Mouse (Mus musculus) 3T3-L1 (cell line): ENCODE results near the gene Rab20.
"Not testable (repeated sequence)": the region's sequence is repeated elsewhere in the genome, so short reads cannot be mapped to it uniquely, and the experiment has no call there.

ENCODE experiments used
- DNase-seq: peaks from one replicate; pipeline ENCODE4 v3.0.0-alpha.2; 2015; ENCODE audit warnings: low read depth, low spot score

Rab20 gene

DNA sequence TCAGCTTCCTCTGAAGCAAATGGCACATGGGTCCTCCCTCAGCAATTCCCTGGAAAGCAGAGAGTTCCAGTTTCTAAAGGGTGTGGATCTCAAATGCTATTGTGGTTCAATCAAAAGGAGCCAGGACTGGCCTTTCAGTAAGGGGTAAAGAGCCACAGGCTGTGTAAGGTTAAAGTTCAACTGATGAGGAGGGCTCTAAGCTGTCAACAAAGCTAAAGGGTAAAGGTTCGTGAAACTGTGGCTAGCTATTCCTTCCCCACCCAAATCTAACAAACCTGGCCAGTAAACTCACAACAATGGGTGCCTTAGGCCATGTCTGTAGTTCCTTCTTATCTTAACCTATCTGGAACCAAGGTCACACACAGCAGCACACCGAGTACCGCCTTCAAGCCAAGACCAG lies 3.4 kb upstream of the Rab20 start:
- DNase-seq, result no peak

DNA sequence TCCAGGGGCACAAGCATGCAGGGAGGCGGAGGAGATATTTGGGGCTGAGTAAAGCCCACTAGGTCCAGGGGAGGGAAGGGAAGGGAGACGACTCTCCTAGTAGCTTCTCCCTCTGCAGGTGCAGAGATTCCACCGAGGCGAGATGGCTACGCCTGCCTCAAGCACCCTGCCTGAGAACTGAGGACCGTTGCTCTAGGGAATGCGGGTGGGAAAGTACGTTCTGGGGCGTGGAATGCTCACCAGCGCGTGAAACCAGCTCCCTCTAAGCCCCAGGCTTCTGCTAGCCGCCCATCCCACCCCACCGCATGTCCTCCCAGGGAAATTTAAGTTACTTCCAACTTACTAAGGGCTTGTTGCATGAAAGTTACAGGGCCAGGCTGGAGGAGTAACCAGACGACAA lies 1.1 kb upstream of the Rab20 start:
- no peak for DNase-seq

GRCm38 (mm10) chr8:11478807-11479527 lies 457 bp upstream of the Rab20 start:
- DNase-seq, result no peak

DNA sequence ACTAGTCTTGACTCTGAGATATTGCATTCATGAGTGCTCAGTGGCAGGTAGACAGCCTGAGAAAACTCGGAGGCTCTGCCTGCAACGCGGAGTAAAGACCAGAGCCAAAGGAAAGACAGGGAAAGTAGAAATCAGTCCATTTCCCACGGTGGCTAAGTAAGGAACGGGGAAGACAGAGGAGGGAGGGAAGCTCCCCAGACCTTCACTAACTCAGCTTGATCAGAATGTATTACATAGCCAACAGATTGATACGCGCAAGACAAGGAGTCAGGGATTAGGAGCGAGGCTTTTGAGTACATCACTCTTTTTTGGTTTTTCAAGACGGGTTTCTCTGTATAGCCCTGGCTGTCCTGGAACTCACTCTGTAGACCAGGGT lies 1.3 kb downstream of the Rab20 start:
- DNase-seq, result no peak

- peak; percentile 90 for DNase-seq
Measured at GRCm38 (mm10) chr8:11476338-11477177, 2.0 kb downstream of the Rab20 start.

DNA sequence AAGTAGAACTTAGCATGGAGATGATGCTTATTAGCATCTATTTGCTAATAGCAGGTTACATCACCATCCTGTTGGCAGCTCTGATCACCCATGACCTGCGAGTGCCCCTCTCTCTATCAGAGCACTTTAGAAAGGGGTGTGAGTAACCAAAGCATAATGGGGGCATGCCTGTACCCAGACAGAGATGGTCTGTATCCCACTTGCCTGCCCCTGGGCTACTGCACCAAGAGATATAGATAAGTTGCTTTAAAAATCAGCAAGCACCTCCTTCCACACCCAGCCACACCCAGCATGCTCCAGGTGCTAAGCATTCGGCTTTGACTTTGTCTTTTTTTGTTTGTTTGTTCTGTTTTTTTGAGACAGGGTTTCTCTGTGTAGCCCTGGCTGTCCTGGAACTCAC lies 2.6 kb downstream of the Rab20 start:
- no peak for DNase-seq

- DNase-seq, result no peak
Measured at GRCm38 (mm10) chr8:11475397-11475796, 3.1 kb downstream of the Rab20 start.

GRCm38 (mm10) chr8:11473072-11473471 lies 5.4 kb downstream of the Rab20 start:
- no peak for DNase-seq

- DNase-seq, result no peak
Measured at GRCm38 (mm10) chr8:11471309-11471708, 7.2 kb downstream of the Rab20 start.

DNA sequence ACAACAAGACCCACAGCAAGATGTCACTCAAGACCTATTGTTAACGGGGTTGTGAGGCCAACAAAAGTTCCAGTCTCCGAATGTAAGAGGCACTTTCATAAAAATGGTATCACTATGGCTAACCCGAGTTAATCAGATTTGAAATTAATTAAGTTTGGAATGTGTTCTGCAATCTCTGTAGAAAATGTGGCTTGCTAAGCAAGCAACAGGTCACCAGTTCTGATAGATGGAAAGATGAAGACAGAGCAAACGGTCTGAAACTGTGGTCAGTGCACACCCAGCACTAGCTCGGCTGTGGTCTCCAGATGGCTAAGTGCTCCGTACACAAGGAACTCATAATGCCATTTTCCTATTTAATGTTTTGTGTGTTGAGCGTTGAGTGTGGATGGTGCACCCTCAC lies 7.8 kb downstream of the Rab20 start:
- no peak for DNase-seq

DNA sequence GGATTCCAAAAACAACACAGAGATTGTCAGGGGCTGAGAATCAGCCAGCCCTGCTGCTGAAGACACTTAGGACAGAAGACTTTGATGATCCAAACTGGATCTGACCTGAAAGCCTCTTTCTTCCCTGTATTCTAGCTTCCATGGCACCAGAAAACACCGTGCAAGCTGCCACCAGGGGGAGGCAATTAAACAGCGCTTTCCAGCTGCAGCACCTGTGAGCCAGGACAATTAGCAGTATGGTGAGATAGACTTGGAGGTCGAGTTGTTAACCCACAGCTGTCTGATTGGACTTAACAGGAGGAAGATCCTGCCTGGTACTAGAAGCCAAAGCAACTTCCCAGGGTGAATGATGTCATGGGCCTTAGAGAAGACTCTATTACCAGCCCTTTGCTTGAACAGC lies 9.4 kb downstream of the Rab20 start:
- DNase-seq, result peak; percentile 34

DNA sequence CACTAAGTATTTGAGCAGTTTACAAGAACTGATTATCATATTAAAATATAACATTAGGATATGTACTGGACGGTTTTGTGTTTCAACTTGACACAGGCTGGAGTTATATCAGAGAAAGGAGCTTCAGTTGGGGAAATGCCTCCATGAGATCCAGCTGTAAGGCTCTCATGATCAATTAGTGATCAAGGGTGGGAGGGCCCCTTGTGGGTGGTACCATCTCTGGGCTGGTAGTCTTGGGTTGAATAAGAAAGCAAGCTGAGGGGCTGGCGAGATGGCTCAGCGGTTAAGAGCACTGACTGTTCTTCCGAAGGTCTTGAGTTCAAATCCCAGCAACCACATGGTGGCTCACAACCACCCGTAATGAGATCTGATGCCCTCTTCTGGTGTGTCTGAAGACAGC lies 12.0 kb downstream of the Rab20 start:
- DNase-seq, result not testable (repeated sequence)

DNA sequence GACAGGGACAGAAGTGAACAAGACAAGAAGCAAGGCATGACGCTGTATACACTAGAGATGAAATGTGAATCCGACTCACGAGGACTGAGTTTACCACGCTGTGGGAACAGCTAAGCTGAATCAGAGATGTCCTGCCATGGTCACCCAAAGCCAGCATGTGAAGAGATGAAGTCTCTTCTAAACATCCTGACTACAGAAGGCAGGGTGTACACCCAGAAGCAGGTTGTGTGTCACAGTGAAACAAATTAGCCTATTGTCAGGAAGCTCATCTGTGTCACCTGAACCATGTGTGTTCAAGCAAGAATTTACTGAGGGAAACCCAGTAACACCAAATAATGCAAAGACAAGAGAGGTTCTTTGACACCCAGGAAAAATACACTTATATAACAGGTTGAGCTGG lies 12.9 kb downstream of the Rab20 start:
- DNase-seq, result no peak

DNA sequence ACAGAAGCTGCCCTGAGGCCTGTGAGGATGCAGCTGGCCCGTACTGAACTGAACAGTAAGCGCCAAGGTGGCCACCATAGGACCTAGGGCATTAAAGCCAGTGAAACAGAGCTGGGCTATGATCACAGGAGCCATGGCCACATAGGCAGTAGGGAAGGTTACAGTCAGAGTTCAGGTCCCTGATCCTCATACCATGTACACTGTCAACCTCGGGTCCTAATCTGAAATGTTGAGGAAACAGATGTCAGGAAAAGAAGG lies 13.9 kb downstream of the Rab20 start:
- DNase-seq, result no peak

DNA sequence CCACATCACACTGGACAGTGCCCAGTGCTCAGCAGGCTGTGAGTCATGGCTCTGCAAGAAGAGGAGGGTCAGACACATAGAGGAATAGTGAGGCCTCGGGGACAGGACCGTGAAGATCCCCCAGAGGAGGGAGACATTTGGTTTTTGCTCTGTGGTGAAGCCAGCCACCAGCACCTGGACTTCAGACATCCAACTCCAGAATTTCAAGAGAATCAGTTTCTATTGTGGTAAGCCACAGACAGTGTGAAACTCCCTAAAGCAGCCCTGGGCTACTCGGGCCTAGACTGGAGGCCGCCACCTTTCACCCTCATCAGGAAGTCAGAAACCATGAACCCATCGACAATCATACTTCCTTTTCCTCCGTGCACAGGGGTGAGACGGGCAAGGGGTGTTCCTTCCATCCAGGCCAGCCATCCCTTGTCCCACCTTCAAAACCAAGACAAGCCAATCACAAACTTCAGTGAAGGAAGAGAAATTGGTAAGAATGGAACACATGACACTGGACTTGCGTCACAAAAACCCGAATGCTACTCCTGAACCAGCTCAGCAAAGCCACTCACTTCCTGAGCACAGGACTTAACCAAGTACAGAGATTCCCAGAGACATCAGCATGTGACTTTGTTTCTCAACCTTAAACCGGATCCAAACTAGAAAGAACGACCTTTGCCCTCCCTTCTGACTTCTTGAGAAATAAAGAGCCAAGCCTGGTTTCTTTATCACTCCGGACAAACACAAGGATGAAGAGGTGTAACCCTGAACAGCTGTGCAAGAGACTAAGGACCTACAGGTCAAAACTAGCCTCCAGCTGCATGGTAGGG lies 14.4 kb downstream of the Rab20 start:
- peak; percentile 64 for DNase-seq

DNA sequence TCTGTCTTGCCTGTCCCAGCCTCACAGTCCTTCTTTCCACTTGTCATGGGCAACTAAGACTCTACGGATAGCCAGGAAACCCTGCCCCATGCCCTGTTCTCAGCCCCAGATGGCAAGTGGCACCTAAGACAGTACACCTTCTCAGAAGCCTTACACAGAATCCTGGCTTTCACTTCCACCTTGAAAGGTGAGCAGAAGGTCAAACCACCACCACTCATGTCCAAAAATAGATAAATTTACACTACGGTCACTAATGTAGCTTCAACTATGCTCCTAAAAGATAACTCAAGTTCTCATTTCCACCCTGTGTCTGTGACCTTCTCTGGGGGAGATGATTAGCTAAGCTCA lies 15.0 kb downstream of the Rab20 start:
- no peak for DNase-seq

GRCm38 (mm10) chr8:11462641-11463040 lies 15.9 kb downstream of the Rab20 start:
- DNase-seq, result no peak

DNA sequence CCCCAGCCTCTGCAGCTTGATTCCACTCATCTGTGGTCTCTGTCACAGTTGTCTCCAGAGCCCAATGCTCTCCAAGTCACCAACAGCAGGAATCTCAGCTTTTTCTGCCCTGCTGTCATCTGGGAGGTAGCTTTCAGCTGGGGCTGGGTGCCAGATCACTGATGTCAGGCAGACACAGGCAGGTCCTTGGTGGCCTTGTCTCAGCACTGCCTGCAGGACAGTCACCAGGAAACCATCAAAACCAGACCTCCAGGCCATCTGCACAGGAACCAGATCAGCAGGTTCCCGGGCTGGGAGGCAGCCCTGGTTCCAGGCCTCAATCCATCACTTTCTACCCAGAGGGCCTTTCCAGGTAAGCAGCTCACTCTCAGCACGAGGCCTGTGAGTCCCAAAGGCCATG lies 16.7 kb downstream of the Rab20 start:
- no peak for DNase-seq

GRCm38 (mm10) chr8:11460934-11461333 lies 17.6 kb downstream of the Rab20 start:
- DNase-seq, result no peak

DNA sequence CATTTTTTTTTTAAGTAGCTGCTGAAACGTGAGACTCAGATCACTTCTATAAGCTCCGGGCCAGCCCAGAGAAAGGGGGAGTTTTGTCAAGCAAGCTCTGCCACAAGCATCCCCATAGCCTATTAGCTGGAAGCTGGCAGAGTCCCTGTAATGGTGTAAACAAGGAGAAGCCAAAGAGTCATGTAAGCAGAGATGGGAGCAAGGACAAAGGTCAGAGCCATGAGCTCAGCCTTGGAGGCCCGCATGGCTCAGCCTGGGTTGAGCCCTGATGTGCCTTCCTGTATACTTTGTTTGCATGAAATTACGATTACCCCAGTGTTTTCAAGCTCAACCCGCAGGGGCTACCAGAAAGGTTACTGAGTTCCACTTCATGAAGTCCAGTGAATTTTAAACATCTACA lies 19.5 kb downstream of the Rab20 start:
- no peak for DNase-seq

DNA sequence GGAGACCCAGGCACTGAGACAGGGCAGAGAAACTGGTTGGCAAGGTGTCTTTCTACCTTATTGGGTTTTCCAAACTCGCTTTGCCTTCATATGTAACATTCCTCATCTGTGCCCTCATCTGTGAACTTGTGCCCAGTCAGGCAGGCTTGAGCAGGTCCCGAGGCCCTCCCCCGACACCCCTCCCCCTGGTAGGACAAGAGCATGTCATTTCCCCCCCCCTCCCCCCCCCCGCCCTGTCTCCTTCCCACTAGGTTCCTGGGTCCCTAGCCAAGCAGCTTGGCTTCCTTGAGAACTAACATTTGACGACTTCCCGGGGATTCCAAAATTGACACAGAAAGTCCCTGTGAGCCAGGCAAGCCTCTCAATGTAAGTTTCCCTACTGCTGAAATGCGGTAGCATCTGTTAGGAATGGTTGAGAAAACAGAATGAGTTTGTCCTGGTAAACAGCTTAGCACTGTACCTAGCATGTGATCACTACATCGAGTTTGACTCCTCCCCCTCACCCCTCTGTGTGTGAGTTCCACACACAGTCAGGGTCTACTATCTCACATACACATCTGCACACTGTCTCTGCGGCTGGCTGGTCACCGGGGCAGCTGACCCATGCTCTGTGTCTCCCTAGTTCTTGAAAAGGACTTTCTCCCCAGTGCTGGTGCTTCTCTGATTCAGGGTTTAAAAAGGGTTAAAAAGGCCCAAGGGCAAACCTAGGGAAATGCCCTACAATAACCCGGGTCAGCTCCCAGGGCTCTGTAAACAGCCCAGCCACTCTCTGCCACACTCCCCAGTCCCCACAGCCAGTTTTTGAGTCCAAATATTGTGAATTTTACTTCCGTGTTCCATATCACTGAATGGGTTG lies 20.3 kb downstream of the Rab20 start:
- no peak for DNase-seq

- peak; percentile 44 for DNase-seq
Measured at GRCm38 (mm10) chr8:11457278-11457677, 21.2 kb downstream of the Rab20 start.
